Mouse (Mus musculus): Measurements from ENCODE around the gene Sypl. TPM values are rescaled to one million over a fixed set of nuclear protein-coding genes. Genes with fewer than 3 reads are reported as not detected.
A peak's percentile ranks its signal among the peaks of the same experiment; 100 is the strongest.

Sypl gene
- polyA plus RNA-seq, 1 experiment, result 148 TPM

DNA sequence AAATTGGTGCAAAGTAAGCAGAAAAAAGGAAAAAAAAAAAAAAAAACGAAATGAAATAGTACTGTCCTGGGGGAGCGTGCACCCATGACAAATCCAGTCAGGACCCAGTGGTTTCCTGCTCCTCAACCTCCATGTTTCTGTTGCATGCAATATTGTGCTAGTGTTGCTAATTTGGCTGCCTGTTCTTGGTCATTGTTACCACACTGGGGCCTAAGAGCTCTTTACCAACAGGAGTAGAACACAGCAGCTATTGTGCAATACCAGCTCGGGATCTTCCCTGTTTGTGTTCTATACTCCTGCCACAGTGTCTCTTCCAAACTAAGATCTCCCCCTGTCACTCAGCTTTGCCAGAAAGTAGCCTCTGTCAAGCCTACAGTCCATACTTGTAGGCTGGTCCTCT, 9.7 kb upstream of the Sypl start:
- peak overlapping the region; percentile 89 for H3K27ac ChIP-seq (ENCODE audit: insufficient read depth, low read depth, low read length)
- no peaks in the 10 kb centered on the region for H3K36me3 ChIP-seq (ENCODE audit: control insufficient read depth, insufficient read depth, low read length)
- 45% methylated on average over 3 of the region's 3 CpGs for WGBS
- H3K4me3 ChIP-seq (ENCODE audit: insufficient read depth, low read depth, low read length), result no peak overlapping the region
- DNase-seq, result no peak
- TF ChIP-seq POLR2A (IDR thresholded peaks at IDR 0.05; ENCODE audit: low read depth, low read length) (no peak), CTCF (conservative IDR thresholded peaks at IDR 0.05; ENCODE audit: insufficient read depth, insufficient read length, low read depth, low read length) (no peak)
- H3K27me3 ChIP-seq (replicated peaks; ENCODE audit: control insufficient read depth, insufficient read depth, low read length), result no peaks in the 10 kb centered on the region
- H3K4me1 ChIP-seq (ENCODE audit: control insufficient read depth, insufficient read depth, low read length), result peaks cover 24% of the 10 kb centered on the region

DNA sequence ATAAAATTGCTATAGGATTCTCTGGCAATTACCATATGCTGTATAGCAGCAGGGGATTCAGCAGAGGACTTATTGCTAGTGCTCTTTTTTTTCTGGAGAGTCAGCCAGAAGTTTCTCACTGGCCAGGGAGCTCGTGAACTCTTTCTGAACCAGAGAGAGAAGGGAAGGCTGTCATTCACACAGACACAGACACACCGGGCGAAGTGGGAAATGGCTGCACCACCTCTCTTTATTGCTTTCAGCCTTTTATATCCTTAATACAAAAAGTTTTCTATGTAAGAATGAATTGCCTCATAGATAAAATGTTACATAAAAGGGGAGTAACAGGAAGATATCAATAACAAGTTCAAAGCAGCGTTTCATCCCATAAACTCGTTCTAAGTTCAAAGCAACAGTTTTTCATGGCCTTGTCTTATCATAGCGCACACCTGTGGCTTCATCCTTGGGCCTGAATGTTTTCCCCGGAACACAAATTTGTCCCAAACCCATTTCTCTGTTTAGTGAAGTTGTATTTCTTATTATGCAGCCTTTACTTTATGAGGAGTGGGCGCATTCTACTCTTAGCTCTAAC, 8.7 kb upstream of the Sypl start:
- TF ChIP-seq POLR2A (IDR thresholded peaks at IDR 0.05; ENCODE audit: low read depth, low read length), result no peak
- TF ChIP-seq CTCF (conservative IDR thresholded peaks at IDR 0.05; ENCODE audit: insufficient read depth, insufficient read length, low read depth, low read length), result no peak
- Histone ChIP-seq H3K4me3 (ENCODE audit: insufficient read depth, low read depth, low read length) (no peak overlapping the region), H3K27me3 (replicated peaks; ENCODE audit: control insufficient read depth, insufficient read depth, low read length) (no peaks in the 10 kb centered on the region), H3K36me3 (ENCODE audit: control insufficient read depth, insufficient read depth, low read length) (no peaks in the 10 kb centered on the region), H3K4me1 (ENCODE audit: control insufficient read depth, insufficient read depth, low read length) (peaks cover 24% of the 10 kb centered on the region), H3K27ac (ENCODE audit: insufficient read depth, low read depth, low read length) (no peak overlapping the region; the same call in 1 of the 2 replicates)
- DNase-seq, result no peak
- WGBS, result 63% methylated on average over 8 of the region's 8 CpGs

DNA sequence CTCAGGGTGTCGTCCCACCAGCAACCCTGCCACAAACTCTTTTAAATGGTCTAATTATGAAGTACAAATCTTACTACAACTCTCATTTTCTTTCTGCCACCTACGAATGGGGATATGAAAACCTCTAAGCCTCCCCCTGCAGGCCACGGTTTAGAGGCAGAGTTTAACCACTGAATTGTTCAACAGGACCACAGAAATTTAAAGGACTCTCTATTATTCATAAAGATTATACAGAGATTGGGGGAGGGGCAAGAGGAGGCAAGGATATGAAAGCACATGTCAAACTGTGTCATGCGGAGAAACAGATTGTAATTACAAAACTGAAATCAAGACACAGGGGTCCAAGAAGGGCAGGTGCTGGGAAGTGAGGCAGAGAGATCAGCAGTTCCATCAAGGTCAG, 7.3 kb upstream of the Sypl start:
- DNase-seq, result no peak
- Histone ChIP-seq H3K36me3 (ENCODE audit: control insufficient read depth, insufficient read depth, low read length) (no peaks in the 10 kb centered on the region), H3K4me3 (ENCODE audit: insufficient read depth, low read depth, low read length) (no peak overlapping the region), H3K4me1 (ENCODE audit: control insufficient read depth, insufficient read depth, low read length) (peaks cover 16% of the 10 kb centered on the region), H3K27ac (ENCODE audit: insufficient read depth, low read depth, low read length) (no peak overlapping the region), H3K27me3 (replicated peaks; ENCODE audit: control insufficient read depth, insufficient read depth, low read length) (no peaks in the 10 kb centered on the region)
- TF ChIP-seq CTCF (conservative IDR thresholded peaks at IDR 0.05; ENCODE audit: insufficient read depth, insufficient read length, low read depth, low read length) (no peak), POLR2A (IDR thresholded peaks at IDR 0.05; ENCODE audit: low read depth, low read length) (no peak)
- 74% methylated on average over 4 of the region's 4 CpGs for WGBS

DNA sequence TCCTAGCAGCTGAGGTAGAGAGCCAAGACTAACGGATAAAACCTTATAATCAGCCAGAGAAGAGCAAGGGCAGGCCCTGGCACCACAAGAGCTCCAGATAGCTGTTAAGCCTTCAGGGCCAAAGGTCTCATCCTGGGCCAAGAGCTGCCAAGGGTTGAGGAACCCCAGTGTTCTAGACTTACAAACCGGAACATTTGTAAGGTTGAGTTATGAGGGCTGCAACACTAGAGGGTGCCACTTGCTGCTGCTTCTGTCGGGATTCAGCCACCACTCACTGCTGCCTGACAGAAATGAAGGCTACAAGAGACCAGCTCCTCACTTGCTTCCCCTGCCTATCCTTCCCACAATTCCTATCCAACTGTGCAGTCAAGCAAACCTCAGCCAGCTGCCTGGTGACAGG, 1.3 kb upstream of the Sypl start:
- H3K27me3 ChIP-seq (replicated peaks; ENCODE audit: control insufficient read depth, insufficient read depth, low read length), result no peaks in the 10 kb centered on the region
- TF ChIP-seq POLR2A (IDR thresholded peaks at IDR 0.05; ENCODE audit: low read depth, low read length) (no peak), CTCF (conservative IDR thresholded peaks at IDR 0.05; ENCODE audit: insufficient read depth, insufficient read length, low read depth, low read length) (peak; percentile 86)
- peak; percentile 87 for DNase-seq
- 29% methylated on average over 3 of the region's 3 CpGs for WGBS
- no peak overlapping the region for H3K4me3 ChIP-seq (ENCODE audit: insufficient read depth, low read depth, low read length)
- peak overlapping the region; percentile 58; the same call in 1 of the 2 replicates for H3K27ac ChIP-seq (ENCODE audit: insufficient read depth, low read depth, low read length)
- H3K36me3 ChIP-seq (ENCODE audit: control insufficient read depth, insufficient read depth, low read length), result no peaks in the 10 kb centered on the region
- H3K4me1 ChIP-seq (ENCODE audit: control insufficient read depth, insufficient read depth, low read length), result peaks cover 11% of the 10 kb centered on the region; the same call in 1 of the 2 replicates

DNA sequence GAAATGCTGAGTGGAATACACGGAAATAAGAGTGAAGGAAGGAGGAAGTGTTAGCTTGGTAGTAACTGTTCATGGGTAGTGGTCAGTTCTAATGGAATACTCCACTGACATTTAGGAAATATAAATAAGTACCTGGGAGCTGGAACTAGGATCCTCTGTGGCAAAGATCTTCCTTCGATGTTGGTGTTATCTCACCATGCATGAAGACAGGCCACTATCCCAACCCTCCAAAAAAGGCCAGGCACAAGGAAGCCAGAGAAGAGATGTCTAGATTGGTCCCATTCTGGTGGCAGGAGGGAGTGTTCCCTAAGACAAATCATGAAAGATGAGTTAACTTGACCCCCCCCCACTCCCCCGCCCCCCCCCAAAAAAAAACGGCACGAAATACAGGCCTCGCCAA, 625 bp upstream of the Sypl start:
- DNase-seq, result no peak
- no peaks in the 10 kb centered on the region for H3K36me3 ChIP-seq (ENCODE audit: control insufficient read depth, insufficient read depth, low read length)
- 11% methylated on average over 6 of the region's 6 CpGs for WGBS
- peaks cover 15% of the 10 kb centered on the region; the same call in 1 of the 2 replicates for H3K4me1 ChIP-seq (ENCODE audit: control insufficient read depth, insufficient read depth, low read length)
- TF ChIP-seq POLR2A (IDR thresholded peaks at IDR 0.05; ENCODE audit: low read depth, low read length), result no peak
- TF ChIP-seq CTCF (conservative IDR thresholded peaks at IDR 0.05; ENCODE audit: insufficient read depth, insufficient read length, low read depth, low read length), result no peak
- no peaks in the 10 kb centered on the region for H3K27me3 ChIP-seq (replicated peaks; ENCODE audit: control insufficient read depth, insufficient read depth, low read length)
- peak overlapping the region; percentile 72 for H3K27ac ChIP-seq (ENCODE audit: insufficient read depth, low read depth, low read length)
- peak overlapping the region; percentile 60 for H3K4me3 ChIP-seq (ENCODE audit: insufficient read depth, low read depth, low read length)

DNA sequence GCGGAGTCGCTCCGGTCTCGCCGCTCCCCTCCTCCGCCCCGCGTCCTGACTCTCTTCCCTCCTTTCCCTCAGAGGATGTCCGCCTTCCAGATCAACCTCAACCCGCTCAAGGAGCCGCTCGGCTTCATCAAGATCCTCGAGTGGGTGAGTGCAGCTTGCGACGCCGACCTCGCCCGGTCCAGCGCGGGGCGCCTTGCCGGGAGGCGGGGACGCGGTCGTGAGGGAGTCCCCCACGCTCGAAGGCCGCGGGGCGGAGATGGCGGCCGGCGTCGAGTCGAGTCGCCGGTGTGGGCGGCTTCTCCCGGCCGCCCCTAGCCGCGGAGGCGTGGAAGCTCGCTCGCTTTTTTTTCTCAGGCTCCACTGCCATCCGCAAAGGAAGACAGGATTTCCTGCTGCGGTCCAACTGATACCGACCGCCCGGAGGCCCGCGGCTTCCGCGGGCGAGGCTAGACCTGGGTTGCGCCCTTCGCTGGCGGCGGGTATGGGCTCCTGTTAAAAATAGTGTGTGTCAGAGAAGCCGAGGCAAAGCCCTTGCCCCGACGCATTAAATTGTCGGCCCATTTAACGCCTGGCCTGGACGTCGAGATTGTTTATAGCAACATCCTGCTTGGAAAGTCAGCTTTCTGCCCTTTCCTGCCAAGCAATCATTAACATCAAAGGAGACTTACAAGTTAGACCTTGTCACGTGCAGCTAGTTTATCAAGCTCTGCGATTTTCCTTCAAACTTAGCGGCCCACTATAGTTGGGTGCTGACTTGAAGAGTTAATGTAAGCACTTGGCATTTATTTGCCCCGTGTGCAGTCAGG, 728 bp downstream of the Sypl start:
- Histone ChIP-seq H3K27me3 (replicated peaks; ENCODE audit: control insufficient read depth, insufficient read depth, low read length) (no peaks in the 10 kb centered on the region), H3K4me3 (ENCODE audit: insufficient read depth, low read depth, low read length) (peak overlapping the region; percentile 96), H3K27ac (ENCODE audit: insufficient read depth, low read depth, low read length) (peak overlapping the region; percentile 99), H3K36me3 (ENCODE audit: control insufficient read depth, insufficient read depth, low read length) (no peaks in the 10 kb centered on the region), H3K4me1 (ENCODE audit: control insufficient read depth, insufficient read depth, low read length) (peaks cover 15% of the 10 kb centered on the region; the same call in 1 of the 2 replicates)
- DNase-seq, result peak; percentile 83
- no peak for TF ChIP-seq CTCF (conservative IDR thresholded peaks at IDR 0.05; ENCODE audit: insufficient read depth, insufficient read length, low read depth, low read length)
- TF ChIP-seq POLR2A (IDR thresholded peaks at IDR 0.05; ENCODE audit: low read depth, low read length), result no peak
- under 1% methylated on average over 71 of the region's 71 CpGs for WGBS

DNA sequence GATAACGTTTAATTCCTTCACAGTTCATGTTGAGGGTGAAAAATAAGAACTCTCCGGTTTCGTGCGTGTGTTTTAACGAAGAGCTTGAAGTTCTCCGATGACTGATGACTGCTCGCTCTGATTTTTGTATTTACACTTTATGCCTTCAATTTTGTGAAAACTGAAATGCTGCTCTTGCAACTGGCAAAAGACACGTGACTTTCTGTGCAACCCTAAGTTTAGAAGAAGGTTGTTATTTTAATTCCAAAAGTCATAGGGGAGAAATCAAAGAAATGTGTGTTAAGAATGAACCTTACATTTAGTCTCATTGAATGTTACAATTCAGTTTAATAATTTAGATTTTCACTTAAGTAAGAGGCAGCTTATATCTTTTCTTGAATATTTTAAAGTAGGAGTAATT, 1.3 kb downstream of the Sypl start:
- Histone ChIP-seq H3K27ac (ENCODE audit: insufficient read depth, low read depth, low read length) (peak overlapping the region; percentile 99), H3K36me3 (ENCODE audit: control insufficient read depth, insufficient read depth, low read length) (no peaks in the 10 kb centered on the region), H3K4me3 (ENCODE audit: insufficient read depth, low read depth, low read length) (peak overlapping the region; percentile 96), H3K27me3 (replicated peaks; ENCODE audit: control insufficient read depth, insufficient read depth, low read length) (no peaks in the 10 kb centered on the region), H3K4me1 (ENCODE audit: control insufficient read depth, insufficient read depth, low read length) (peaks cover 15% of the 10 kb centered on the region; the same call in 1 of the 2 replicates)
- TF ChIP-seq CTCF (conservative IDR thresholded peaks at IDR 0.05; ENCODE audit: insufficient read depth, insufficient read length, low read depth, low read length), result no peak
- 2% methylated on average over 8 of the region's 8 CpGs for WGBS
- DNase-seq, result no peak

Data from kidney, adult 2 months (tissue).